Mouse (Mus musculus): ENCODE results near the gene Dpt.
"Not testable (repeated sequence)": the region's sequence is repeated elsewhere in the genome, so short reads cannot be mapped to it uniquely, and the experiment has no call there.

The Dpt gene

GRCm38 (mm10) chr1:164817331-164817730 lies 20.9 kb downstream of the Dpt start:
- no peak for DNase-seq (ENCODE audit: low spot score in 2 of 2)

DNA sequence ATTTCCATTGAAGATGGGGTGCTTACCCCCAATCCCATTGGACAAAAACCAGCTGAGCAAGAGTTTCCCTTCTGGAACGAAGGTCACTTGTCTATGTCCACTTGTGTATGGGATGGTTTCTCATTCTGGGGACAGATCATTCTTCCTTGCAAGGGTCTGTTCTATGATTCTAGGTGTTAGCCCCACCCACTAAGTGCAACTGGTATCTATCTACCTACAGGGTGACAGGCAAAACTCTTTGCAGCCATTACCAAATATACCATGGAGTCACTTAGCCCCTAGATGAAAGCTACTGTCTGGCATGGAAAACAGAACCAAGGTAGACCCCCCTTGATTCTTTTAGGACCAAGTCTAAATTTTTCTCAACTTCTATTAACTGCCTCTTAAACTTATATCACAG lies 24.9 kb downstream of the Dpt start:
- no peak for DNase-seq (ENCODE audit: low spot score in 2 of 2)

DNA sequence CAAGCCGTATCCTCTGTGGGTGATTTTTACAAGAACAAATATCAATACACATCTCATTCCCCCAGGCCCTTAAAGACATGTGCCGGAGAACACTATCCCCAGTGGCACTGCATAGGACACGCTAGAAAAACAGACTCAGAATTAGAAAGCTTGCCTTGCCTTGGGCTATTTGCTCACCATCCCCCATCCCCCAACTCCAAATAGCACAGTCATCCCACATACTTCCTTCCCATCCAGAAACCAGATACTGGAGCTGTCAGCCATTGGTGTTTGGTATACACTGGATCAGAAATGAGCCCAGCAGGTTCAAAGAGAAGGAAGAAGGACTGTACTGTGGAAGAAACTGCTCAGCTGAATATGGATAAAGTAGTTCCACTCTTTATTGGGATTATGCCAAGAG lies 25.4 kb downstream of the Dpt start:
- DNase-seq (ENCODE audit: low spot score in 2 of 2), result no peak

DNA sequence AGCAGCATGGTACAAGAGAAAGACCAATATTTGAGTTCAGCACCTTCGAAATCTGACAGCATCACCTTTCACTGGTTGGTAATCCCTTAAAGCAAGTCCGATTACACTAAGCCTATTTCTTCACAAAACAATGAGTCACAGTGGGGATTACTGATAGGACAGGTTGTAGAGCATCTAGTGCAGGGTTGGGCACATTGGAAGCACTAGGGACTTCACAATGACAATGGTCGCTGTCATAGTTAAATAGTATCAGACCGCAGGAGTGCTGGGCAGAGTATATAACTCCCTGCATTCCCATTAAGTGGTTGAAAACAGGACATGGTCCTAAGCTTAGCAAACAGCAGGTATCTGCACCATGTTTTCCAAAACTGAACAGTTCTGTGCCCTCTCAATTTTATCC lies 25.8 kb downstream of the Dpt start:
- no peak for DNase-seq (ENCODE audit: low spot score in 2 of 2)

- no peak for DNase-seq (ENCODE audit: low spot score in 2 of 2)
These were observed 28.5 kb downstream of the Dpt start for GRCm38 (mm10) chr1:164824896-164825295.

DNA sequence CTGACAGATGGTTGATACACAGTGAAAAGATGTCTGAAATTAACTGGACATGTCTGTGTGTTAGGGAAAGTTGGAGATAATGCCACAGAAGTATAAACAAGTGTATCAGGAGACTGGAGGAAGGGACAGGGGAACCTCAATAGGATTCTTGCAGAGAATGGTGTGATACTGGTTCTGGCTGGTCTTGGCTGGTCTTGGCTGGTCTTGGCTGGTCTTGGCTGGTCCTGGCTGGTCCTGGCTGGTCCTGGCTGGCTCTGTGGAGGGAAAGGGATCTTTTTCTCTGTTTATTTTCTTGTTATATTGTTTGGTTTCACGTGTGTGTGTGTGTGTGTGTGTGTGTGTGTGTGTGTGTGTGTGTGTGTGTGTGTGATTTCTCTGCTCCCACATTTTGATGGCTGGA lies 33.4 kb downstream of the Dpt start:
- no peak for DNase-seq (ENCODE audit: low spot score in 2 of 2)

DNA sequence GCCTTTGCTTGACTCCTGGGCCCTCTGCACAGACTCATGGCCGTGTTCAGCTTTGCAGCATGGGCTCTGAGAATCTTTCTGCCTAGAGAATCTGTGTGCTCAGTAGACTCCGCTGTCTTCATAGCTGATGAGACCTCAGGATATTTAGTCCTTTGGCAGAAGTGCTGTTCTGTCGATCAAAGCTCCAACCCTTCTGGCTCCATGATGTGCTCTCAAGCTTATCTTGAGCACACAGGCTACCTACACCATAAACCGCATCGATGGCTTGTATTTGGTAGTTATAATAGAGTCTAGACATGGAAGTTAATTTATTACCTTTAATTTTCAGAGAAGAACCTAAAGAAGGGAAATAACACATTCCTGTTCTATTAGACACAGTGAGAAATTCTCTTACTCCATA lies 36.0 kb downstream of the Dpt start:
- DNase-seq (ENCODE audit: low spot score in 2 of 2), result no peak

- DNase-seq (ENCODE audit: low spot score in 2 of 2), result no peak
These were observed 52.3 kb downstream of the Dpt start for GRCm38 (mm10) chr1:164848616-164849265.

GRCm38 (mm10) chr1:164855700-164856099 lies 59.3 kb downstream of the Dpt start:
- DNase-seq (ENCODE audit: low spot score in 2 of 2), result not testable (repeated sequence)

GRCm38 (mm10) chr1:164859952-164860351 lies 63.5 kb downstream of the Dpt start:
- DNase-seq (ENCODE audit: low spot score in 2 of 2), result no peak

DNA sequence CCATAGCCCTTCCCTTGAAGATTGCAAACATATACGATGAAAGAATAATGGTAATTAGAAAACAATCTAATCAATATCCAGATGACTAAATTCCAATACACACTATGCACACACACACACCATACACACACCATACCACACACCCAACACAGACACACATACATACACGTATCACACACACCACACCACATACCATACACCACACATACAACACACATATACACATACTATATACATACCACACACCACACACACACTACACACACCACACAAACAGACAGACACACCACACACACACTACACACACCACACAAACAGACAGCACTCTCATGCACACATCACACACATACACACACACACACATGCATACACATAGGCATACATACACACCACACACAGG lies 64.3 kb downstream of the Dpt start:
- no peak for DNase-seq (ENCODE audit: low spot score in 2 of 2)

DNA sequence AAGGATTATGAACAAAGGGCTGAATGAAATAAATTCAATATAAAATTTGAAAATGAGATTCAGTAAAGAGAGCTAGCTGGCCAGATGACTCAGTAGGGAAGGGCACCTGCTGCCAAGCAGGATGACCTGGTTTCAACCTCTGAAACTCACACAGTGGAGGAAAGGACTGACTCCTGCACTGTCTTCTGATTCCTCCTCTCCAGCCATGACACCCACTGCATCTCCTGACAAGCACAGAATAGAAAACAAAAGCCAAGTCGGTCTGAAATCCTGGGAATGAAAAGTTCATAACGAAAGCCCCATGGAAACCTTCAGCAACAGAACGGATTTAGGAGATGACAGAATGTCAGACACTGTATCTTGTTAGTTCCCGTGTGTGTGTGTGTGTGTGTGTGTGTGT lies 65.1 kb downstream of the Dpt start:
- DNase-seq (ENCODE audit: low spot score in 2 of 2), result no peak

DNA sequence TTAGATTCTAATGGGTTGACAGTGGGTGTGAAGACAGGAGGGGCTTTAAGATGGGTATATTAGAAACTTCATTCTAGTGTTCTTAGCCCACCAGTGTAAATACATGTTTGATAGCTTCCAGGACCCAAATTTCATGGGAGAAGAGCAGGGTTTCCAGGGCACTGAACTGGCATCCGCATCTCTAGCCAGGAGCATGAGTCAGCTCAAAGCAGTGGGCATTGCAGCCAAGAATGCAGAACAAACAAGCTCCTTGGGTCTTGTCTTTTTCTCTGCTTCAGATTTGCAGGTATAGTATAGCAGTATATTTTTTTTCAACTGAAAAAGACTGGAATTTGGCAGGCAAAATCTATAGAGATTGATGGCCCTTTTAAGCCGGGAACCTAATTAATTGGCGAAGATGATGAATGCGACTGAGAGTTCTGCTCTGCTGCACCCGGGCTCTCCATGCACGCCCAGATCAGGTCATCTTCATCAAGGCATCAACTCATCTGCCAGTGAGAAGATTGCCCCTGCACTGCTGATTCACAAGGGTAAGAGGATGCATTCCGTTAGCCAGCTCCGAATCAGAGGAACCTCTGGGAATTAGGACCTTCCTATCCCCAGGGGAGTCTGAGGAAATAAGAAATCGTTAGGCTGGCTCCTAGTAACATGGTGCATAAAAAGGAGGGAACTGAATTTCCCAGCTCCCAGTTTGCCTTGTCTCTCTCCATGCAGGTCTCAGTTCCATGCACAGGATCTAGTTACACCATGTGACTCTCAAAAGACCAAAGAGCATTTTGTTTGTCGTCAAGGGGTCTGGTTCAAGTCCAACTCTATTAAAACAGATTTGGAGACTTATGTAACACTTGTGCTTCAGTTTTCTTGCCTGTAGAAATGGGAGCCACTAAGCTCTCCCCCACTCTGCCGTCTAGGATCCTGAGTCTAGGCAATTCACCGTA lies 66.8 kb downstream of the Dpt start:
- no peak for DNase-seq (ENCODE audit: low spot score in 2 of 2)

DNA sequence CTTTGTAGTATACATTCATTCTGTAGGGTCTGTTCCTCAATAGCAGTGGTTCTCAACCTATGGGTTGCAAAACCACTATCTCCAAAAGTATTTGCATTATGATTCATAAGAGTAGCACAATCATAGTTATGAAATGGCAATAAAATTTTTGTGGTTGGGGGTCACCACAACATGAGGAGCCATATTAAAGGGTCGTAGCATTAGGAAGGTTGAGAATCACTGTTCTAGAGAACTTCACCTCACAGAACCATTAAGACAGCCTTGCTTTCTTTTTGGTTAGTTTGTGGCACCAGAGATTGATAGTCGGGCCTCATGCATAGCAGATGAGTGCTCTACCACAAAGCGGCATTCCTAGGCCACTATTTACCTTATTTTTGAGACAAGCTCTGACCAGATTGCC lies 68.2 kb downstream of the Dpt start:
- DNase-seq (ENCODE audit: low spot score in 2 of 2), result no peak

DNA sequence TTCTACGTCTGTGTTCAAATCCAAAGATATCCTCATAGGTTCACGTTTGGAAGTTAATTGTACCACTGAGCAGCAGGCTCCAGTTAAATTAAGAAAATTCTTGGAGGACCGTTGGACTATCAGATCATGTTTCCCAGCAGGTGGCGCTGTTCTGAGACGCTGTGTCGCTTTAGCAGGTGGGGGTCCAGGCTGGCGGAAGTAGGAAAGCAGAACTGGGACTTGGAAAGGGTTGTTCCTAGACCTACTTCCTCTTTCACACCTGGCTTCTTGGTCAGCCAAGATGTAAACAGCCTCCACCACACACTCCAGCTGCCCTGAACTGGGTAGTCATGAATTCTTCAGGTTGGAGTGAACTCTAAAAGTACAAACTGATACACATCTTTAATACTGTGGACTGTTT lies 74.2 kb downstream of the Dpt start:
- peak; percentile 68 to 90 for DNase-seq (ENCODE audit: low spot score in 2 of 2)
